Mouse (Mus musculus) C2C12 (cell line): ENCODE results near the gene Commd4. TPM values are rescaled to one million over a fixed set of nuclear protein-coding genes. Genes with fewer than 3 reads are reported as not detected.
A peak's percentile ranks its signal among the peaks of the same experiment; 100 is the strongest.

Experiments
- H3K27me3 ChIP-seq: one replicate; pipeline ENCODE4 v1.6.1; 2011; ENCODE audit not compliant: control insufficient read depth, insufficient read depth, insufficient read length
- H3K36me3 ChIP-seq: one replicate; pipeline ENCODE4 v1.6.1; 2011; ENCODE audit not compliant: control insufficient read depth, insufficient read depth
- H3K4me3 ChIP-seq: one replicate; pipeline ENCODE4 v1.5.1; 2011; ENCODE audit warnings: mild to moderate bottlenecking, control low read depth; ENCODE audit not compliant: poor library complexity, insufficient read depth, severe bottlenecking
- H3K79me2 ChIP-seq: one replicate; pipeline ENCODE4 v1.6.1; 2011; ENCODE audit not compliant: control insufficient read depth, insufficient read depth
- H3K79me3 ChIP-seq: one replicate; pipeline ENCODE4 v1.6.1; 2011; ENCODE audit warnings: low read depth, control low read depth
- H3ac ChIP-seq: one replicate; pipeline ENCODE3; 2011; ENCODE audit warnings: low read depth; ENCODE audit not compliant: control insufficient read depth, insufficient read length
- CEBPB ChIP-seq: IDR thresholded peaks from one replicate; pipeline ENCODE4 v1.6.1; 2011; ENCODE audit warnings: low read depth, mild to moderate bottlenecking, control low read depth, moderate library complexity
- CTCF ChIP-seq: IDR thresholded peaks from one replicate; pipeline ENCODE4 v1.5.1; 2011; ENCODE audit not compliant: control insufficient read depth, insufficient read depth, insufficient read length
- FOSL1 ChIP-seq: IDR thresholded peaks from one replicate; pipeline ENCODE4 v1.8.0; 2011; ENCODE audit warnings: mild to moderate bottlenecking, low read length; ENCODE audit not compliant: poor library complexity, insufficient read depth, severe bottlenecking
- MAX ChIP-seq: IDR thresholded peaks from one replicate; pipeline ENCODE4 v1.6.1; 2011; ENCODE audit warnings: mild to moderate bottlenecking, control low read depth
- MYOD1 ChIP-seq: IDR thresholded peaks from one replicate; pipeline ENCODE4 v1.6.1; 2011; ENCODE audit warnings: low read depth; ENCODE audit not compliant: control insufficient read depth, insufficient read length
- MYOG ChIP-seq: IDR thresholded peaks from one replicate; pipeline ENCODE4 v1.6.1; 2011; ENCODE audit not compliant: control insufficient read depth, insufficient read length; ENCODE audit errors: extremely low read depth
- USF1 ChIP-seq: IDR thresholded peaks from one replicate; pipeline ENCODE4 v1.6.1; 2011; ENCODE audit warnings: low read depth, mild to moderate bottlenecking, control low read depth, moderate library complexity
- polyA plus RNA-seq: library from polyadenylated mRNA; unstranded; fragments of >200 nt; fragmentation: generic; extraction: Trizol; gene quantifications from one replicate; pipeline ENCODE4 v1.2.1, GENCODE M21; 2012; ENCODE audit warnings: missing spikeins

Commd4 gene
- polyA plus RNA-seq, 1 experiment = 80.9 TPM

GRCm38 (mm10) chr9:57156823-57157222 is 1.3 kb downstream of the Commd4 start:
- Histone ChIP-seq H3K79me3 (no peaks in the 10 kb centered on the region), H3K4me3 (no peak overlapping the region), H3ac (no peak overlapping the region), H3K36me3 (no peaks in the 10 kb centered on the region), H3K27me3 (no peaks in the 10 kb centered on the region), H3K79me2 (no peaks in the 10 kb centered on the region)
- TF ChIP-seq MYOG (no peak), FOSL1 (no peak), CEBPB (no peak), MYOD1 (no peak), MAX (no peak), CTCF (no peak), USF1 (no peak)

- TF ChIP-seq MYOD1 (no peak), MYOG (no peak), MAX (no peak)
- no peaks in the 10 kb centered on the region for H3K36me3 ChIP-seq
- no peaks in the 10 kb centered on the region for H3K79me3 ChIP-seq
- no peak overlapping the region for H3K4me3 ChIP-seq
- no peaks in the 10 kb centered on the region for H3K79me2 ChIP-seq
- H3K27me3 ChIP-seq = no peaks in the 10 kb centered on the region
- no peak overlapping the region for H3ac ChIP-seq
Measured at GRCm38 (mm10) chr9:57156383-57156782, 1.7 kb downstream of the Commd4 start.

GRCm38 (mm10) chr9:57152331-57152730 is 5.8 kb downstream of the Commd4 start:
- no peaks in the 10 kb centered on the region for H3K79me2 ChIP-seq
- no peak overlapping the region for H3ac ChIP-seq
- TF ChIP-seq CEBPB = no peak
- TF ChIP-seq FOSL1 = no peak
- TF ChIP-seq MAX = no peak
- no peak for TF ChIP-seq MYOD1
- TF ChIP-seq USF1 = no peak
- TF ChIP-seq CTCF = no peak
- TF ChIP-seq MYOG = no peak
- H3K4me3 ChIP-seq = no peak overlapping the region
- no peaks in the 10 kb centered on the region for H3K36me3 ChIP-seq
- no peaks in the 10 kb centered on the region for H3K27me3 ChIP-seq
- H3K79me3 ChIP-seq = no peaks in the 10 kb centered on the region

- Histone ChIP-seq H3K4me3 (no peak overlapping the region), H3K79me2 (no peaks in the 10 kb centered on the region), H3K79me3 (no peaks in the 10 kb centered on the region), H3K27me3 (no peaks in the 10 kb centered on the region), H3K36me3 (no peaks in the 10 kb centered on the region), H3ac (no peak overlapping the region)
- TF ChIP-seq MAX (no peak), CEBPB (no peak), MYOD1 (no peak), CTCF (no peak), MYOG (no peak), FOSL1 (no peak), USF1 (no peak)
Measured at GRCm38 (mm10) chr9:57150192-57150591, 7.9 kb downstream of the Commd4 start.

GRCm38 (mm10) chr9:57149021-57149420 is 9.1 kb downstream of the Commd4 start:
- Histone ChIP-seq H3ac (no peak overlapping the region), H3K36me3 (no peaks in the 10 kb centered on the region), H3K79me3 (no peaks in the 10 kb centered on the region), H3K27me3 (no peaks in the 10 kb centered on the region), H3K79me2 (no peaks in the 10 kb centered on the region), H3K4me3 (no peak overlapping the region)
- TF ChIP-seq CTCF (no peak), USF1 (no peak), MYOD1 (no peak), MYOG (no peak), FOSL1 (no peak), CEBPB (no peak), MAX (no peak)

GRCm38 (mm10) chr9:57148144-57148878 is 9.8 kb downstream of the Commd4 start, which contains the start of gene Neil1:
TSS of gene Neil1 (minus strand) at chr9:57148305.
- H3K4me3 ChIP-seq = no peak within 1 kb of the TSS
- TF ChIP-seq CEBPB = peak; percentile 1
- TF ChIP-seq MAX = no peak
- TF ChIP-seq CTCF = no peak
- TF ChIP-seq MYOG = no peak
- TF ChIP-seq MYOD1 = peak; percentile 85
- H3K36me3 ChIP-seq = no peaks in the 10 kb centered on the region
- peak within 1 kb of the TSS; percentile 39 for H3ac ChIP-seq
- no peaks in the 10 kb centered on the region for H3K27me3 ChIP-seq
- H3K79me3 ChIP-seq = no peaks in the 10 kb centered on the region
- no peaks in the 10 kb centered on the region for H3K79me2 ChIP-seq
